Mouse (Mus musculus): ENCODE results near the gene Bricd5.

DNA sequence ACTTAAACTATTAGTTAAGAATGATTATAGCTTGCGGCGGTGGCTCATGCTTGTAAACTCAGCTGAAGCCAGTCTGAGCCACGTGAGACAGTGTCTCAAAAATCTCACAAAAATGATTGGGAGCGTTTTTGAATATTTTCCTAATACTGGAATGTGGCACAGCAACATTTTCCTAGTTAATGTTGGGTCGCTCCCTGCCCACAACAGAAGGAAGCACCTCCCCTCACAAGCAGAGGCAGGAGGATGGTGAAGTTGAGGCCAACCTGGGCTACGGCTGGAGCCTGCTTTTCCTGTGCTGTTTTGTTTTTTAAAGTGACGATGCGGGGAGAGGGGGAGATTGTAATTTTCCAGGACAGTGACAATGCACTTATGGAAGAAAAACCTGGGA is 46.5 kb upstream of the Bricd5 start:
- TF ChIP-seq EP300 (IDR thresholded peaks at IDR 0.05; ENCODE audit: low read length) (no peak), POLR2A (IDR thresholded peaks at IDR 0.05; ENCODE audit: low read depth, low read length) (no peak), CTCF (conservative IDR thresholded peaks at IDR 0.05 in 1 of 2, IDR thresholded peaks at IDR 0.05 in 1 of 2; ENCODE audit: low read depth in 2 of 2, low read length in 2 of 2) (no peak)
